Mouse (Mus musculus): ENCODE results near the gene Lrch1.

Gene Lrch1

GRCm38 (mm10) chr14:74919132-74919531, 28.5 kb downstream of the Lrch1 start:
- no peak for DNase-seq

- no peak for DNase-seq
Measured at GRCm38 (mm10) chr14:74918521-74919103, 29.1 kb downstream of the Lrch1 start.

DNA sequence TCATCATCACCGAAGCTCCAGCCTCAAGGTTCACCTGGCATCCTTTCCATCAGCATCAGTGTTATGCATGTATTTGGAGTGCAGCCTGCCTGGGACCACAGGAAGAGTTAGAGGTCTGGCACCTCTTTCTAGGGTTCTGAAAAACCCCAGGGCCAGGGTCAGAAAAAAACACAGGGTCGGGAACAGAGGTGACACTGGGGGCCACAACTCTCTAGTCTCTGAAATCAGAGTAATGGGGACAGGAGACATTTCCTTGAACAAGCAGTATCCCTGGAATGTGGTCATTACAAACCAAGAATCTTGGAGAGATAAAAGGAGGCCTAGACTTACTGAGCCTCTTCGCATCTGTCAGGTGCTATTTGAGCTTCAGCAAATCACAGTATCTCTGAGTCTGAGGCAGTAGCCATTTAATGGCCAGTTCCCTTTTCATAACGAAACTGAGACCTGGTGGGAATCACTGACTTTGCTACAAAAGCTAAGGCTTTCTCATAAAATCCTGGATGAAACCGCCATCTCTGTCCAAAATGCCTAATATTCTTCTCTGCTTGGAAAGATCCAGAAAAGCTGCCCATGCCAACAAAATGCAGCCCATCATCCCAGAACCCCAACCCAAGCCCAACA, 30.1 kb downstream of the Lrch1 start:
- no peak for DNase-seq

DNA sequence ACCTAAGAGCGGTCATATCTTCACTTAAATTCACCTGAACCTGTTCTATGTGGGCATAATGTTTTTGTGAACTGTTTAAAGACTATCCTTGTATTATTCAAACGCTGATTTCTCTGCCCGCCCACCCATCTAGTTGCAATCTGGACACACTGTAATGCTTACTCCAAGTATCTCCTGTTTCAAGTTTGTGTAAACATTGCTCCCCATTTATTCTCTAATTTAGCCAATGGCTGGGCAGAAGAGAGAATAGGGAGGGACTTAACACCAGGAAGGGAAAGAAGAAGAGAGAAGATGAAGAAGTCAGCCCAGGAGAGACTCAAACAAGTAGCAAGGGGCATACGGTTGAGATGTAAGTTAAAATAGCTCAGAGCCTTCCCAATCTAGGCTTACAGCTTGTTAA, 31.0 kb downstream of the Lrch1 start:
- DNase-seq = no peak

DNA sequence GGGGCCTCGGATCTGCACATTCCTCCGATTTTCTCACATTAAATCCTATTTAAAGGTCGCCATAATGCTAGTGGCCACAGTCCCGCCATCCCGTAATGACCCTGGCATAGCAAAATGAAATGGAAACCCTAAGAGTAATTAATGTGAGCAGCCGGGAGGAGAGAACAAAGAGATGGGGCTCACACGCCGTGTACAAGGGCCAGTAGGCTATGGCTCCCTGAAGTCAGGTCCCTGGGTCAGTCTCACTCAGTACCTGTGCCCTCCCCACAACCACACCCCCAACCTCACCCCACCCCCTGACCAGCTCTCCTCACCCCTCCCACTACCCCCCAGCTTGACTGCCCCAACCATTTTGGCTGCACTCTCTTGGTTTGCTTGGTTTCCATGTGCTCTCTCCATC, 31.6 kb downstream of the Lrch1 start:
- no peak for DNase-seq

DNA sequence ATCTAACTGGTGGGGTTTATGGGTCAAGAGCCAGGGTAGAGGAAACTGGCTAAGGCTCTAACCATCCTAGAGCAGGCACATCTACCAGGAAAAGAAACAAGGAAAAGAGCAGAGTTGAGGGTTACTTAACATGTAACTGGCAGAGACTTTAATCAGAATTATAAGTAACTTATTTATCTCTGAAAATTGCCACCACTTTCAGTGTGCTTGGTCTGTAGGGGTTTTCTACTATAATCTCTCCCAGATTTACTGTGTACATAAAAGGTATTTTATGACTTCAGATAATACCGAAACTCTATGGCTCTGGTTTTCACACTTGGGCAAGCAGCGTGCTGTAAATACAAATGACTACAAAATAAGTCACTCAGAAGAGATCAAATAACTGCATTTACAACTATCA, 32.0 kb downstream of the Lrch1 start:
- DNase-seq = no peak

GRCm38 (mm10) chr14:74915025-74915424, 32.7 kb downstream of the Lrch1 start:
- peak in 1 of 2 experiments; percentile 39 for DNase-seq

DNA sequence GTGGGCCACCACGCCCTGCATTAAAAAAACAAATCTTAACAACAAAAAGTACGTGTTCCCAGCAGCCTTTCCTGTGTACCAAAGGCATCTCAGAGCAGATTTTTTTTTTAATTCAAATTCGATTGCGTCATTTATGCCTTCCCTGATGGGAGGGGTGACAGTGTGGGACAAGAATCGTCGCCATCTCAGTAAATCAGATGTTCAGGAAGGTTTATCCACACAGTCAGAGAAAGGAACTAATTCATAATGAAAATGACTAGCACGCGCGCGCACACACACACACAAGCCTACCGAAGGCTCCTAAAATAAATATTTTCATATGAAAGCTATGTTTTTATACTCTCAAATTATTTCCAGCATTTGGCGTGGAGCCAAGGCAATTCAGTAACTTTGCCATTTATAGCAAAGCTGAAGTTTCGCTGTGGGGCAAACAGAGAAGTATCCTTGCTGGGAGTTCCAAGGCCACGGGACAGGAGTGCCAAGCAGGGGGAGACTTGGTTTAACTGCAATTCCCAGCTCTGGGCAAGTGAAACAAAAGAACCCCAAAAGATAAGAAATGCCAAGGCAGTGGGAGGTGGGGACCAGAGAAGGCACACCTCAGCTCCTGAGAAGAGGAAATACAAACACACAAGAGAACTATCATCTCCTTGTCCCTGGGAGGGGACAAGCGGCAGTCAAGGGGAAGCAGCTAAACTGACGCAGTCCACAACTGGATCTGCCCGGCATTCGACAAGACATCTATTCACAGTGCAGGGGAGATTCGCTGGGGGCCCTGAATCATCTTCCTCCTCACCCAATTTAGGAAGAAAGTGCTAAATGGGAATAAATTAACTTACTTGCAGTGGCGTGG, 34.1 kb downstream of the Lrch1 start:
- no peak for DNase-seq

- DNase-seq = peak in 1 of 2 experiments; percentile 35
Measured at GRCm38 (mm10) chr14:74910363-74910762, 37.3 kb downstream of the Lrch1 start.

DNA sequence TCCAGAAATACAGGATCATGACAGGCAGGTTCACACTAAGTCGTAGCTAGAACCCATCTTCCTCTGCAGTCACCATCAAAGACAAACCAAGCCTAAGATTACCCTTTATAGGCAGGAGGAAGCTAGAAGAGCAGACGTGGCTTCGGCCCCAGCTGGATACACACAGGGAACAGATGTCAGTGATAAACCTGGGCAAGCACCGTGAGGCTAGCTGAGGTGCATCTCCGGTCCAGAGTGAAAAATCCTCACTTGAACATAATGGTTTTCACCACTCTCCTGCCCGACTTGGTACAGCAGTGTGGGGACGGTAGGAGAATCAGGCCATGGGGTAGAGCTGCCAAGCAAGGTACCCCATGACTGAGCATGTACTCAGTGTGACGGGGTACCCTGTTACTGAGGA, 38.7 kb downstream of the Lrch1 start:
- no peak for DNase-seq

DNA sequence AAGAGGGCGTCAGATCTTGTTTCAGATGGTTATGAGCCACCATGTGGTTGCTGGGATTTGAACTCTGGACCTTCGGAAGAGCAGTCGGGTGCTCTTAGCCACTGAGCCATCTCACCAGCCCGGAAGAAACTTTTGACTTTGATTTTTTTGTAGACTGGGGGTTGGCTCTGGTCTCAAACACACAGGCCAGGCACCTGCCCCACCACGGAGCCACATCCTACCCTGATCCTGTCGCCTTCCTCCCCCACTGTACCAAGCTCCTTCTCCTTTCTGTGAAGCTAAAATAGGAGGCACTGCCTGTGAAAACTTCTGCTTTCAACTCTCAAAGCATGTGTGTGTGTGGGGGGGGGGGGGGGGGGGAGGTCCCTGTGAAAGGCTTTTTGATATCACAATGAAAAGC, 39.4 kb downstream of the Lrch1 start:
- no peak for DNase-seq

DNA sequence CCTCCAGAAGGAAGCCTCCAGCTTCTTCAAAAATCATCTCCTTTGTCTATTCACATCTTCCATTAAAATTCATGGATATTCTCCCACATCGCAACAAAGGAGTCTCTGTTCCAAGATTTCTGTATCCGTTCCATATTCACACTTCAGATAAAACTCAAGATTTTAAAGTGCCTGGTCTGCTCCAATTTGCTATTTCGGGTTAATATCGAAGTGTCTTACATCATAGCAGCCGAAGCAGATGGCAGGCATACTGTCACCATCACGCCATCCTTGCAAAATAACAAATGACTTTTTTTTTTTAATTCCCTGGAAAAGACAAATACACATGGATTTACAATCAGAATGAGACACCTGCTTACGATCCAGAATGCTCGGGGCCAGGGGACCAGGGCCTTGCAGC, 40.0 kb downstream of the Lrch1 start:
- no peak for DNase-seq

DNA sequence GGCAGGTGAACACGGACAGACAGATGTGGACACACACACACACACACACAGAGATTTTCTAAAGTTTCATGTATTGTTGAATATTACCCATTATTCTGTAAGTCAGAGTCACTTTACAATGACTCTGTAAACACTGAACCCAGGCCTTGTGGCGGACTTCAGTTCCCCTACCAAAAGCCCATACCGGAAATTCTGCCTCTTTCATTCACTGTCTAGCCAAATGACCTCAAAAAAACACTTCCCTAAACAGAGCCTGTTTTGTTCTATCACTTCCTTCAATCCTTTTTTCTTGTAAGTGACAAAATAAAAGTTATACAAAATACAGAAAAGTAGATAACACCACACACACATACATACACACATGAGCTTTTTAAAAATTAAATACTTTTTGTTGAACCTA, 41.7 kb downstream of the Lrch1 start:
- no peak for DNase-seq

DNA sequence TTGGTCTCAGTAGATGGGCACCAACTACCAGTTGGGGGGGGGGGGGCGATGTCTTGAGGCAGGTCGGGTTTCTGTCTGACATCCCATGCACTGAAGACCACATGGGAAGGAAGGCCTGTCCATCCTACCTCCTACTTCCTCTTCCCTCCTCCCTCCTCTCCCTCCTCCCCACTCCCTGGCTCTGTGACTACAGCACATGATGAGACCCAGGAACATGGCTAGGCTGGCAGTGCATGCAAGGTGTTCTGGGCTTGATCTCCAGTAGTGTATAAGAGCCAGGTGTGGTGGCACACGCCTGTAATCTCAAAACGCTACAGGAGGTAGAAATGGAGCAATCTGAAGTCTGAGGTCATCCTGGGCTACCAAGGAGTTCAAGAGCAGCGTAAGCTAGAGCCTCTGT, 43.2 kb downstream of the Lrch1 start:
- no peak for DNase-seq

DNA sequence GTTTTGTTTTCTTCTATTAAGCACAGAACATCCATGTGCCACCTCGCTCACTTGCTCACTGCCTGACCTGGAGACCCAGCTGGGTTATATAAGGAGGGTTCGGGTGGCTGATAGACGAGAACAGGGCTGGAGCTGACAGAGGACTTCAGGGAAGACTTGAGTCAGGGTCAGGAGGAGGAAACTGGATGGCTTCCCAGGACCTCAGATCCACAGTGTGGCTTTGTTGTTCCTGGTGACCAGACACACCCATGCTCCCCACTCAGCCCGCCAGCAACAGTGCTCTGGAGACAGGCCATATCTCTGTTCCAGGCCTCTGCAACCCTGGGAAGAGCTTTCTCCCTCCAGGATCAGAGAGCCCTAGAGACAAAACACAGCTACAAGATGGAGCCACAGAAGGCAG, 44.6 kb downstream of the Lrch1 start:
- no peak for DNase-seq

DNA sequence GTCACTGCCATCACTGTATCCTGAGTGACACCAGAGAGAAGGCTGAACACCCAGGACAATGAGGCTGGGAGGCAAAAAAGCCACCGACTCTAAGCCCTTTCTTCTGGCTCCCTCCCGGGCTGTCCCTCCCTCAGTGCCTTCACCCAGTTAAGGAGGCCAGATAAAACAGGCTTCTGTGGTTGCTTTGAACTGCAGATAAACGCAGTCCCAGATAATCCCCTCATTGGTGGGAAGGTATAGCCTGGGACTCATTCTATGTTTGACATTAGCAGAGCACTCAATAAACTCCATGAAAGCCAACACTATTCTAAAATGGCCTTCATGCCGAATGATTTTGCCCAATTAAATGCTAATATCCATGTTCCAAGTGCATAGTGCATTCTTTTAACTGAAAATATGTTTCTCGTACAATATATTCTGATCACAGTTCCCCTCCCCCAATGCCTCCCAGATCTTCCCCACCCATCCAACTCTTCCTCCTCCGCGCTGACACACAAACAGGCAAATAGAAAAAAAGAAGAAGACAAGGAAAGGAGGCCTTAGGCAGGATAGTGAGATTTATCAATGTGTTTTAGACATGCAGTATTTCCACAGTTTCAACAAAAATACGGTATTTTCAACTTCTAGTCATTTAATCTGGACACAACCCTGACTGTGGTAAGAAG, 46.8 kb downstream of the Lrch1 start:
- DNase-seq = no peak

DNA sequence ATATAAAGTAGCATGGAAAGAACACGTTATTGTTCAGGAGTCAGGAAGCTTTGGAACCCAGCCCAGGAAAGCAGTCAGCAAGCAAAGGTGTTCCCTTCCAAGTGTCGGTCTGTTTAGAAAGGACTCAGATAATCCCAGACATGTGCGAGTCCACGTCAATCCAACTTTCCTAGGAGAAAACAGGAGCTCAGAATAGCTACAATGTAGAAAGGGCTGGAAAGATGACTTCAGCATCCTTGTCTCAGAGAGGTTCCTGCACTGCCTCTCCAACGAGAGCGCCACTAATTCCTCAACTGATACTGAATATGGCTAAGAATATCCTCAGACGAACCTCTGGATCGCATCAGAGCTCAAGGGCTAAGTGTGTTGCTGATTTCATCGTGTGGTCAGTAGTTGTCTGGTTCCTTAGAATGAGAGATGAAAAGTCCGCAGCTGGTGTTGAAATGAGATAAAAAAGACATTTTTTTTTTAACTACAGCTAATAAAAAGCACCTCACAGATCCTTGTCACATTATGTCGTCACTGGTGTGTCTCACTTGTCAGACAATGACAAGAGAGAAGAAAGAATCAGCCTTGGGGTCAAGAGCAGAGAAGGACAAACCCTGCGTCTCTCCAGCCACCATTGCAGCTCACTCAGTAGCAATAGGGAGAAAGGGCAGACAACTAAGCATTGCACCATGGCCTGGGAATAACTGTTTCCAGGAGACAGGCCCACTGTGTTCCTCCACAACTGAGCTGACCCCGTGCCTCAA, 47.5 kb downstream of the Lrch1 start:
- DNase-seq = peak in 1 of 2 experiments; percentile 64

DNA sequence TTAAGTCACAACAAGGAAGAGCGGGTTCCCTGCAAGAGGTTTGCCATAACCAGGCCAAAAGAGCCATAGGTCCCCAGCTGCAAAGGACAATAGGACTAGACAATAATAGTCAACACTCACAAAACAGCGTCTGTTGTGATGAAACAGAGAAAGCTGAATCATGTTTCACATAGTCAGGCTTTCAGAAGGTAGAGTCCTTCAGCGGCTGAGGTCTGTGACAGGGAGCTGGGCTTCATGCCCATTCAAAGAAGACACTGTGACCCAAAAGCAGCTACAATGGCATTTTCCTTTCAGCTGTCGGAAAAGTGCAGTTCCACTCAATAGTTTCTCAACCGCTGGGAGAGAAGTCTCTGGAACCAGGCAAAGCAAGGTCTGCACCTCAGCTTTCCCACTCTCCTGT, 48.7 kb downstream of the Lrch1 start:
- DNase-seq = no peak

DNA sequence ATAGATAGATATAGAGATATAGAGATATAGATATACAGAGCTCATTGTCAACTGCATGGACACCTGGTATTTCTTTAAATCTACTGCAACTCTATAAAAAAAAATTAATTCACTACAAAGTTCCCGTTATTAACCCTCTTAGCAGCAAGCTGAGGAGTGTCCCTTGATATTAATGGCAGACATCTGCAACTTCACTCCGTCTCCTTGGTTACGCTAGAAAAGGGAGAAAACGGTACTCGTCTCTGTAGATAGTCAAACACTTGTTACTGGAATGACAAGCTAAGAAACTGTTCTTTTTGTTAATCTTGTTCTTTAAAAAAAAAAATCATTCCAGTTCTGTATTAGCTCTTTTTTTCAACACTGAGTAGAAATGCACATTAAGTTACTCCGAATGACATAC, 54.0 kb downstream of the Lrch1 start:
- no peak for DNase-seq

- DNase-seq = no peak
Measured at GRCm38 (mm10) chr14:74893085-74893648, 54.5 kb downstream of the Lrch1 start.

DNA sequence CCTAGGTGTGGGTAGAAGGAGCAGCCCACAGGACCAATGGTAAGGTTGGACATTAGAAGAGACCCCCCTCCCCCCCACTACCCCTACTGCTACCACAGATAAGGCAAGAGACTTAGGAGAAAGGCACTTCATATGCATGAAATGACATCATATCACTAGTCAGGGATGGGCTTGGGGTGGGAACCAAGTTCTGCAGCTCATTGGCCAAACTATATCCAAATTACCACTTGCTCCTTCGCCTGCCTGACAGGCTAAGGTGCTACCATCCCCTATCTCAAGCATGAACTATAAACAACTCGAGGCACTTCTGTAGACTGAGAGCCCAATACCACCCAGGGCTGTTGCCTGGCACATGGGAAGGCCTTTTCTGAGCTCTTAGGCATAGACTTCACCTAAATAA, 58.4 kb downstream of the Lrch1 start:
- DNase-seq = no peak

DNA sequence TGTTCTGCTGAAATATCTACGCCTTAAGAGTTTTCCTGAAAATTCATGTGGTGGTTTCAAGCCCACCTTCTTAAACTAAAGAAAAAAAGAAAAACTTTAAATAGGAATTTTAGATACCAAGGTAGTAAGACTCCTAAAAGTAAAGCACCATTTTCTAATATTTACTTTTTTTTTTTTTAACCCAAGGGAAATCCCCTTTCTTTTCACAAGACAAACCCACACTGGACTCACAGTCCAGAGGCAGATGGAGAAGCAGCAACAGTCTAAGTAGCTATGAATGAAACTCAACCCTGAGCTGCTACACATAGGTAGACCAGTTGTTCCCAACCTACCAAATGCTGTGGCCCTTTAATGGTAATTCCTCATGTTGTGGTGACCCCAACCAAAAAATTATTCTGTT, 59.6 kb downstream of the Lrch1 start:
- DNase-seq = no peak

GRCm38 (mm10) chr14:74886453-74886852, 61.2 kb downstream of the Lrch1 start:
- DNase-seq = no peak

All from cerebellum, postnatal 25 days (tissue).